Mouse (Mus musculus) CH12.LX (cell line): Measurements from ENCODE around the gene Myh9.

ENCODE experiments used
- CHD1 ChIP-seq: IDR thresholded peaks from 2 replicates; pipeline ENCODE4 v1.6.1; 2012; ENCODE audit warnings: low read depth, low read length, improper control_type of control experiment, inconsistent platforms
- CTCF ChIP-seq, 2 experiments: IDR thresholded peaks in 1 of 2; conservative IDR thresholded peaks in 1 of 2; 2 replicates each; pipeline ENCODE4 v1.5.1; 2011 to 2012; ENCODE audit warnings: low read depth in 2 of 2, low read length in 2 of 2, improper control_type of control experiment in 1 of 2, inconsistent platforms in 1 of 2, mild to moderate bottlenecking in 1 of 2, moderate library complexity in 1 of 2
- ELF1 ChIP-seq: IDR thresholded peaks from 2 replicates; pipeline ENCODE4 v1.6.1; 2014; ENCODE audit warnings: low read depth, mild to moderate bottlenecking, inconsistent platforms, low read length, improper control_type of control experiment
- HCFC1 ChIP-seq: IDR thresholded peaks from 2 replicates; pipeline ENCODE4 v1.6.1; 2012; ENCODE audit warnings: low read depth, mild to moderate bottlenecking, inconsistent platforms, low read length, improper control_type of control experiment
- KAT2A ChIP-seq: IDR thresholded peaks from 2 replicates; pipeline ENCODE4 v1.6.1; 2012; ENCODE audit warnings: low read length, improper control_type of control experiment, inconsistent platforms; ENCODE audit not compliant: insufficient replicate concordance
- MAX ChIP-seq: IDR thresholded peaks from 2 replicates; pipeline ENCODE4 v1.6.1; 2011; ENCODE audit warnings: low read length, improper control_type of control experiment
- MAZ ChIP-seq: IDR thresholded peaks from 2 replicates; pipeline ENCODE4 v1.6.1; 2012; ENCODE audit warnings: low read depth, mild to moderate bottlenecking, inconsistent platforms, low read length, improper control_type of control experiment, moderate library complexity
- MYC ChIP-seq: IDR thresholded peaks from 2 replicates; pipeline ENCODE4 v1.6.1; 2011; ENCODE audit warnings: low read depth, mild to moderate bottlenecking, improper control_type of control experiment, low read length
- POLR2A ChIP-seq: IDR thresholded peaks from 2 replicates; pipeline ENCODE4 v1.6.1; 2011; ENCODE audit warnings: low read depth, mild to moderate bottlenecking, improper control_type of control experiment, low read length
- SIN3A ChIP-seq: IDR thresholded peaks from 2 replicates; pipeline ENCODE4 v1.6.1; 2012; ENCODE audit warnings: low read length, improper control_type of control experiment, inconsistent platforms
- USF1 ChIP-seq: IDR thresholded peaks from 2 replicates; pipeline ENCODE4 v1.6.1; 2014; ENCODE audit warnings: low read depth, mild to moderate bottlenecking, inconsistent platforms, low read length, improper control_type of control experiment
- ZC3H11A ChIP-seq: IDR thresholded peaks from 2 replicates; pipeline ENCODE4 v1.6.1; 2012; ENCODE audit warnings: low read depth, mild to moderate bottlenecking, inconsistent platforms, low read length, improper control_type of control experiment
- ZMIZ1 ChIP-seq: IDR thresholded peaks from 2 replicates; pipeline ENCODE4 v1.6.1; 2012; ENCODE audit warnings: low read depth, mild to moderate bottlenecking, inconsistent platforms, low read length, improper control_type of control experiment

DNA sequence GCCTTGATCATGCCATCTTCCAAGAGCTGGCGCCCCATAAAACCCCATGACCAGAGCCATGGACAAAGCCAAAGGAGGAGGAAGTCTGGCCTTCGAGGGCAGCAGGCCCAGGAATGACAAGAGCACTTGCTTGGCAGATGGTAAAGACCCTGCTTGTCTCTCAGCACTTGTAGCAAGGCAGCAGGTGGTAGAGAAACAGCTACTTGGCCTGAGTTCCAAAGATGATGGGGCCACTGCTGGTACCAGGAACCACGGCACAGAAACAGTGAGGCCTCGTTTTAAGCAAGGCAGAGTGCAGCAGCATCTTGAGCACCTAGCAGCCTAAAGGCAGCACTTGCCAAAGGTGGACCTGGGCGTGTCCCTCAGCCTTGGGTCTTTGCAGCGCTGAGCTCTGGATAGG, 53.6 kb downstream of the Myh9 start:
- TF ChIP-seq POLR2A, result no peak
- TF ChIP-seq CHD1, result no peak
- TF ChIP-seq CTCF (conservative IDR thresholded peaks at IDR 0.05 in 1 of 2, IDR thresholded peaks at IDR 0.05 in 1 of 2; ENCODE audit: low read depth in 2 of 2, low read length in 2 of 2), result no peak
- no peak for TF ChIP-seq MAZ
- no peak for TF ChIP-seq KAT2A
- no peak for TF ChIP-seq USF1
- TF ChIP-seq ZMIZ1, result no peak
- TF ChIP-seq SIN3A, result no peak
- TF ChIP-seq ELF1, result no peak
- no peak for TF ChIP-seq MAX
- no peak for TF ChIP-seq HCFC1
- TF ChIP-seq ZC3H11A, result no peak
- TF ChIP-seq MYC, result no peak
